Comparison of ENCODE assay signal across 7 mouse cellular contexts in the genomic region with DNA sequence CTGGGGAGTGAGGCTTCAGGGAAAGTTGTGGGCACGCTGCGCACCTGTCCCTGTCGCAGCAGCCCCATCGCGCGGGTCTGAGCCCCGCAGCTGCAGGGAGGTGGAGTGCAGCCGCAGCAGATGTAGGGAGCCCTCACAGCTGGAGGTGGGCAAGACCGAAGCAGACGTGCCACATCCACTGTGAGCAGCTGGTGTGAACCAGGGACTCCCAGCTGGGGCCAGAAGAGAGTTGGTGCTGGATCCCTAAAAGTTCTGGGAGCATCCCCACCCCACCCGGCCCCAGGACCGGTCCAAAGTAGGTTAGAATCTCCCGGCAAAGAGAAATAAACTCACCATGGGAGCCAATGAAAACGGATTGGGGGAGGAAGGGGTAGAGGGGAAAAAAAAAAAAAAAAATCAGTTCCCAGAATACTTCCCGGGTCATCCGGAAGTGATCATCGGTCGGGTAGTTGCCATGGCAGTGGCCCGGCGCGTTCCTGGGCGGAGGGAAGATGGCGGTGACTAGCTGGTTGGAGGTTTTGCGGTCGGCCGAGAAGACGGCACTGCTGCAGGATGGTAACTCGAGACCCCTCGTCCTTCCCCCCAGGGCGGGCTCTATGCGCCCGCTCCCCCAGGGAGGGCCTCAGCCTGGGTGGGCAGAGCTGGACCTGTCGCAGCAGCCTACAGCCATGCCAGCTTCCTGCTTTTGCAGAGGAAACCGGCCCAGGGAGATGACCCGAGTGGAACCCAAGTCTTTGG. TPM values are rescaled to one million over a fixed set of nuclear protein-coding genes. Genes with fewer than 3 reads are reported as not detected.
DNase-seq lines count a peak whose midpoint lies in the region; ATAC-seq lines count a peak whose summit lies in the region.

A gene (minus strand): TSS at position 379 of the 738 bp plus-strand sequence.
A gene (plus strand): TSS at position 463 of the 738 bp plus-strand sequence.

- ATAC-seq in granulocyte monocyte progenitor cell, adult 5-6 weeks (replicated peaks; ENCODE audit: poor library complexity, severe bottlenecking) = peak; percentile 76
- ATAC-seq in limb, embryonic 11.5 days (ENCODE audit: insufficient number of reproducible peaks, low FRiP score, low TSS enrichment, low read depth) = peak; percentile 78
- peak; percentile 93 for ATAC-seq in midbrain, embryonic 13.5 days

- H3K36me3 ChIP-seq in embryonic facial prominence, embryonic 10.5 days (replicated peaks) = peaks cover 26% of the 10 kb centered on the region
- H3K36me3 ChIP-seq in limb, embryonic 11.5 days (ENCODE audit: control insufficient read depth, insufficient read depth, low read length) = no peaks in the 10 kb centered on the region; the same call in 1 of the 2 replicates
- peaks cover 19% of the 10 kb centered on the region for H3K36me3 ChIP-seq in midbrain, embryonic 13.5 days

- peaks cover 12% of the 10 kb centered on the region; the same call in 1 of the 2 replicates for H3K27me3 ChIP-seq in embryonic facial prominence, embryonic 10.5 days (replicated peaks; ENCODE audit: low read depth, poor library complexity, severe bottlenecking)
- H3K27me3 ChIP-seq in limb, embryonic 11.5 days (ENCODE audit: control insufficient read depth, insufficient read depth, low read length) = no peaks in the 10 kb centered on the region
- peaks cover 34% of the 10 kb centered on the region for H3K27me3 ChIP-seq in midbrain, embryonic 13.5 days

- peak within 1 kb of the TSS; percentile 78 for H3K9ac ChIP-seq in limb, embryonic 11.5 days (ENCODE audit: low read length)
- H3K9ac ChIP-seq in midbrain, embryonic 13.5 days (replicated peaks) = peak within 1 kb of the TSS; percentile 87

- DNase-seq in adrenal gland, postnatal 14 days = peak; percentile 95
- peak; percentile 90 for DNase-seq in embryonic facial prominence, embryonic 10.5 days (ENCODE audit: low spot score)
- peak; percentile 73 for DNase-seq in kidney, adult 11 months
- DNase-seq in limb, embryonic 11.5 days (ENCODE audit: low spot score) = peak; percentile 88
- DNase-seq in spleen, adult 12 weeks (ENCODE audit: low spot score) = peak; percentile 69

- H3K9me3 ChIP-seq in embryonic facial prominence, embryonic 10.5 days = no peaks in the 10 kb centered on the region
- no peaks in the 10 kb centered on the region for H3K9me3 ChIP-seq in limb, embryonic 11.5 days (ENCODE audit: control insufficient read depth, low read length)
- no peaks in the 10 kb centered on the region for H3K9me3 ChIP-seq in midbrain, embryonic 13.5 days

- H3K4me3 ChIP-seq in embryonic facial prominence, embryonic 10.5 days = peak within 1 kb of the TSS; percentile 88
- peak within 1 kb of the TSS; percentile 77 for H3K4me3 ChIP-seq in limb, embryonic 11.5 days (ENCODE audit: low read depth, low read length)
- peak within 1 kb of the TSS; percentile 76 for H3K4me3 ChIP-seq in midbrain, embryonic 13.5 days (replicated peaks)

- H3K4me1 ChIP-seq in embryonic facial prominence, embryonic 10.5 days = peaks cover 28% of the 10 kb centered on the region
- H3K4me1 ChIP-seq in limb, embryonic 11.5 days (ENCODE audit: control insufficient read depth, insufficient read depth, low read length) = peaks cover 20% of the 10 kb centered on the region
- peaks cover 12% of the 10 kb centered on the region for H3K4me1 ChIP-seq in midbrain, embryonic 13.5 days (replicated peaks)

- H3K27ac ChIP-seq in embryonic facial prominence, embryonic 10.5 days (replicated peaks) = peak within 1 kb of the TSS; percentile 88
- peak within 1 kb of the TSS; percentile 68; the same call in 1 of the 2 replicates for H3K27ac ChIP-seq in limb, embryonic 11.5 days (replicated peaks; ENCODE audit: low read depth, low read length)
- H3K27ac ChIP-seq in midbrain, embryonic 13.5 days = peak within 1 kb of the TSS; percentile 66

- H3K4me2 ChIP-seq in limb, embryonic 11.5 days (ENCODE audit: low read depth, severe bottlenecking) = peak within 1 kb of the TSS; percentile 94
- H3K4me2 ChIP-seq in midbrain, embryonic 13.5 days (replicated peaks) = peak within 1 kb of the TSS; percentile 96

- 1% methylated on average over 35 of the region's 35 CpGs for WGBS in embryonic facial prominence, embryonic 10.5 days
- WGBS in limb, embryonic 11.5 days = under 1% methylated on average over 33 of the region's 35 CpGs
- under 1% methylated on average over 35 of the region's 35 CpGs for WGBS in midbrain, embryonic 13.5 days

RNA-seq across cellular contexts. Expression of the first gene that starts in this region (rescaled TPM):
- 9.3 and 11.3 TPM in 2 replicates for total RNA-seq in adrenal gland, postnatal 14 days (2021)
- polyA plus RNA-seq in embryonic facial prominence, embryonic 10.5 days (2016; fragmentation: Nextera tagmentation; extraction: Ambion mirVana) = 23.3 and 23.8 TPM in 2 replicates
- 13.0 and 15.1 TPM in 2 replicates for total RNA-seq in granulocyte monocyte progenitor cell, adult 5-6 weeks (2014; fragmentation: Nextera tagmentation)
- total RNA-seq in granulocyte monocyte progenitor cell, adult 5-6 weeks (2017) = 6.6 and 14.4 TPM in 2 replicates
- polyA plus RNA-seq in limb, embryonic 11.5 days (2014; fragmentation: Nextera tagmentation; extraction: Ambion mirVana) = 19.7 and 21.4 TPM in 2 replicates
- 15.8 and 16.6 TPM in 2 replicates for polyA plus RNA-seq in midbrain, embryonic 13.5 days (2015; fragmentation: Nextera tagmentation; extraction: Ambion mirVana)

RNA-seq across cellular contexts. Expression of the second gene that starts in this region (rescaled TPM):
- total RNA-seq in adrenal gland, postnatal 14 days (2021) = 21.1 and 22.6 TPM in 2 replicates
- polyA plus RNA-seq in embryonic facial prominence, embryonic 10.5 days (2016; fragmentation: Nextera tagmentation; extraction: Ambion mirVana) = 50.3 and 50.8 TPM in 2 replicates
- 27.1 and 50.2 TPM in 2 replicates for total RNA-seq in granulocyte monocyte progenitor cell, adult 5-6 weeks (2014; fragmentation: Nextera tagmentation)
- 31.8 and 42.4 TPM in 2 replicates for total RNA-seq in granulocyte monocyte progenitor cell, adult 5-6 weeks (2017)
- polyA plus RNA-seq in limb, embryonic 11.5 days (2014; fragmentation: Nextera tagmentation; extraction: Ambion mirVana) = 51.6 and 52.0 TPM in 2 replicates
- 50.0 and 57.1 TPM in 2 replicates for polyA plus RNA-seq in midbrain, embryonic 13.5 days (2015; fragmentation: Nextera tagmentation; extraction: Ambion mirVana)

Comparison
In these comparisons a context has a peak if more than half of its experiments do, and no peak if none do; other contexts are left out.
1. Peak in every context shown above with its lines: DNase-seq, ATAC-seq, H3K4me3 ChIP-seq and H3K27ac ChIP-seq.